Mouse (Mus musculus): ENCODE measurements at regions not wholly inside any gene's neighbourhood (a gene's known extent, or its start where the extent isn't known, plus 50 kb on each side); places are given as distances from the start of the nearest gene placed in this dataset.
A peak's percentile ranks its signal among the peaks of the same experiment; 100 is the strongest.

DNA sequence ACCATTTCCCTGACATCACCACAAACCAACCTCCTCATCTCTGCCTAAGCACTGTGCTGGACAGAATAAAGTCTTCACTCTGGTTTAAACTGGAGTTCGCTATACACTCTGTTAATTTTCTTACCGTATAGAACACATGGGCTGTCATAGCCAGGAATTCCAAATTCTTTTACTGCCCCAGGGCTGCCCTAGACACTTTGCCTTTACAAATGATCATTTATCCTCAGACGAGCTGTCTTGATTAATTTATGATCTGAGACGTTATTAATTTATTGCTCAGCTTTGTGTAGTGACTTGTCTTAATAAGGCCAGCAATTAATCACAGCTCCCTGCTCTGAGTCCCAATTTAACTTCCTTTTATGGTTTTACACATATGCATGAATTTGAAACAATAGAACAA, 125.2 kb upstream of the Lnx1 start:
- no peak for ATAC-seq (ENCODE audit: extremely low read depth, insufficient number of reproducible peaks, low FRiP score, low TSS enrichment)
- no peak overlapping the region for H3K4me2 ChIP-seq
- no peaks in the 10 kb centered on the region for H3K36me3 ChIP-seq
- H3K4me3 ChIP-seq, result no peak overlapping the region
- peaks cover 4% of the 10 kb centered on the region; the same call in 1 of the 2 replicates for H3K4me1 ChIP-seq
- no peak overlapping the region for H3K27ac ChIP-seq (replicated peaks)
- 70% methylated on average over 4 of the region's 4 CpGs for WGBS
- H3K27me3 ChIP-seq (replicated peaks), result peaks cover 36% of the 10 kb centered on the region
- no peak overlapping the region for H3K9ac ChIP-seq
- no peaks in the 10 kb centered on the region for H3K9me3 ChIP-seq

DNA sequence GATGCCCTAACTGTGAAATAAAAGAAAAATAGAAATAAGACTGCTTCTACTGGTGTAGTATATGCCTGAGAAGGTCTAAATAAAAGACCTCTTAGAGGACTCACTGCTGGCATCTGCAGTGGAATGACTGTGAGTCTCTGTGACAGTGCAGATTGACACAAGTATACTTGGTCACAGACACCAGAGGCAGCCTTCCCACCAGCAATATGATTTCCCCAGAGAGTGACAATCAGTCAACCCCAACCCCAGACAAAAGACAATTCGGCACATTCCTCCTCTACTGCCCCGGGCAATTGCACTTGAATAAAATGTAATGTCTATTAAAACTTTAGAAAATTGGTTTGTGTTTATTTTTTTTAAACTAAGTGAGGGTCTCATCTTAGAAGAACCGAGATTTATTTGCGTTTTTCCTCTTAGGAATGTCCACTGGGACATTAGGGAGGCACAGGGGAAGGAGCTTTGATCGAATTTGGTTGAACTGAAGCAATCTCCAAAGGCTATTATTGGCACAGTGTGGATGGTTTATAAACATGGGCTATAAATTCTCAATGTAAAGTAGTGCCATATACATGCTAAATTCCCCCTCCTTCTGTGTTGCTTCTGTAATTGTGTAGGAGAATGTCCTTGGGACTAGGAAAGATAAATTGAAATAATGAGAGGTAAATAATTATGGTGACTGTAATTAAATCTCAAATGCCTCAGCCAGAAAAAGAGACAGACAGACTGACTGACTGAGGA, 123.0 kb upstream of the Lnx1 start:
- no peak overlapping the region for H3K27ac ChIP-seq (replicated peaks)
- H3K27me3 ChIP-seq (replicated peaks), result peaks cover 56% of the 10 kb centered on the region
- no peaks in the 10 kb centered on the region for H3K36me3 ChIP-seq
- 65% methylated on average over 5 of the region's 5 CpGs for WGBS
- ATAC-seq (ENCODE audit: extremely low read depth, insufficient number of reproducible peaks, low FRiP score, low TSS enrichment), result no peak
- H3K4me1 ChIP-seq, result peaks cover under 1% of the 10 kb centered on the region; the same call in 1 of the 2 replicates
- H3K4me3 ChIP-seq, result no peak overlapping the region
- no peak overlapping the region for H3K4me2 ChIP-seq
- H3K9ac ChIP-seq, result no peak overlapping the region
- H3K9me3 ChIP-seq, result no peaks in the 10 kb centered on the region

DNA sequence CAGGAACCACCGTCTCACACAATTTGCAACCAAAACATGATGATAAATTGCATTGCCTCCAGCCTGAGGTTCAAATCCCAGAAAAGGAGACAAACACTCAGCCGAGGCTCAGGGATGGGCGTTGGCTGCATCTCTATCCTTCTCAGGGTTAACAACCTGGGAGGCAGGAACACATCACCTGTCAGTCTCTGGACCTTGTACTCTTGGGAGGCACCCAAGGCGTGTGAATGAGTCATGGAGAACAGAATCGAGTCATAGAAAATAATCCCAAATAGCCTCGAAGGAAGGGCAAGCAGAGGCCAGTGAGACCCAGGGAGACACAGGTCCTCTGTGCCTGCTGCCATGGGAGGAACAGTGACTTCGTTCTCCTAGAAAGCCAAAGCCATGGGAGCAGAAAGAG, 121.0 kb upstream of the Lnx1 start:
- Histone ChIP-seq H3K4me1 (no peaks in the 10 kb centered on the region), H3K36me3 (no peaks in the 10 kb centered on the region), H3K9me3 (no peaks in the 10 kb centered on the region), H3K27me3 (replicated peaks) (peaks cover 66% of the 10 kb centered on the region), H3K4me3 (no peak overlapping the region), H3K4me2 (no peak overlapping the region), H3K9ac (no peak overlapping the region), H3K27ac (replicated peaks) (no peak overlapping the region)
- 65% methylated on average over 7 of the region's 7 CpGs for WGBS
- no peak for ATAC-seq (ENCODE audit: extremely low read depth, insufficient number of reproducible peaks, low FRiP score, low TSS enrichment)

DNA sequence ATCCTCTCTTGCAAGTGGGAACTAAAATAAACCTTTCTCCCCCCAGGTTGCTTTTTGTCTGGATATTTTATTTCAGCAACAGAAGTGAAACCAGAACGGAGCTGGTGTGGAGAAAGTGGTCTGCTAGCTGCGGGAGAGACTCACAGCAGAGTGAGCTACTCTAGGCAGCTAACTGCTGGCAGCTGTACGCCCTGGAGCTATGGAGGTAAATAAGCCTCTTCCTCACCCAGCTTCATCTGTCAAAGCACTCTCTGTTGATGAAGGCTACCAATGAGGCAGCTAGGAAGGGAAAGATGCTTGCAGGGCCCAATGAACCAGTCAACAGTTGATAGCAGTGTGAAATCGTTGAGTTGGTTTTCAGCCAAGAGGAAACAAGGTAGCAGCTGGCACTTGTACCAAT, 119.3 kb upstream of the Lnx1 start:
- Histone ChIP-seq H3K4me2 (no peak overlapping the region), H3K9ac (no peak overlapping the region), H3K9me3 (no peaks in the 10 kb centered on the region), H3K4me1 (peaks cover 6% of the 10 kb centered on the region; the same call in 1 of the 2 replicates), H3K4me3 (no peak overlapping the region), H3K36me3 (no peaks in the 10 kb centered on the region), H3K27me3 (replicated peaks) (peaks cover 73% of the 10 kb centered on the region), H3K27ac (replicated peaks) (no peak overlapping the region)
- no peak for ATAC-seq (ENCODE audit: extremely low read depth, insufficient number of reproducible peaks, low FRiP score, low TSS enrichment)
- 70% methylated on average over 4 of the region's 4 CpGs for WGBS

DNA sequence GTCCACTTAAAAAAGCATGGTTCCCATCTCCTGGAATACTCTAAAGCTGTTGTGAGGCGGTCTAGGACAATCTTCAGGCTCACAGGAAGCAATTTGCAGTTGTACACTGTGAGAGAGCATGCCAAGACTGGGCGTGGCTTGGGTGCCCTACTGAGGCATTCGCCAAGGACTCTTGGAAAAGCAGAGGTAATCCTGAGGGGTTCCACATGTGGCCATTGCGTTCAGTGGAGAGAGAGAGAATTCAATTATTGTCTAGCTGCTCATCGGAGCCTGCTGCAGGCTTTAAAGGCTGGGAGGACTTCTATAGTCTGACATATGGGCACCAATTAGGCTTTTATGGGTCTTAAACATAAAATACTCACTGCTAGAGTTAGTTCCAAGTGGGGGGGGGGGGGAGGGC, 113.8 kb upstream of the Lnx1 start:
- Histone ChIP-seq H3K27me3 (replicated peaks) (peaks cover 84% of the 10 kb centered on the region), H3K27ac (replicated peaks) (no peak overlapping the region)
- WGBS, result 66% methylated on average over 5 of the region's 5 CpGs

DNA sequence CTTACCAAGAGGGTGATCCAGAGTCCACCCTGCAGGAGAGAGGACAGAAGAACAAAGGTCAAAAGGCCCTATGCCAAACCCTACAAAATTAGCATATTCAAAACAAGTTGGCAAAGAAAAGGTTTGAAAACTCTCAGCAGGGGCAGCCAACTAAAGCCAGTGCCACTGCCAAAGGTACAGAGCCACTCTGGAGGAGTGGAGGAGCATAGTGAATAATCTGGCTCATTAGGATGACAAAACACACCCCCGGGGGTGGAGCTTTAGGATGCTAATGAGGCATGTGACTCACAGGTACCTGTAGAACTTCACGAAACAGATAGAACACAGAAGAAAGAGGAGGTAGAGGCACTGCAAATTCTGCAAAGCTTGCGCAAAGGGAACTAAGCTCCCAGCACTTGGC, 110.7 kb upstream of the Lnx1 start:
- Histone ChIP-seq H3K9ac (no peak overlapping the region), H3K4me2 (no peak overlapping the region), H3K27me3 (replicated peaks) (peaks cover 78% of the 10 kb centered on the region), H3K4me1 (peaks cover 22% of the 10 kb centered on the region), H3K36me3 (no peaks in the 10 kb centered on the region), H3K27ac (replicated peaks) (no peak overlapping the region), H3K4me3 (no peak overlapping the region), H3K9me3 (no peaks in the 10 kb centered on the region)
- 33% methylated on average over 3 of the region's 3 CpGs for WGBS
- no peak for ATAC-seq (ENCODE audit: extremely low read depth, insufficient number of reproducible peaks, low FRiP score, low TSS enrichment)

More for the DNA sequence above, 113.8 kb upstream of the Lnx1 start:
- Histone ChIP-seq H3K4me3 (no peak overlapping the region), H3K9me3 (no peaks in the 10 kb centered on the region), H3K4me1 (peaks cover 6% of the 10 kb centered on the region; the same call in 1 of the 2 replicates), H3K4me2 (no peak overlapping the region), H3K9ac (no peak overlapping the region), H3K36me3 (no peaks in the 10 kb centered on the region)
- no peak for ATAC-seq (ENCODE audit: extremely low read depth, insufficient number of reproducible peaks, low FRiP score, low TSS enrichment)

DNA sequence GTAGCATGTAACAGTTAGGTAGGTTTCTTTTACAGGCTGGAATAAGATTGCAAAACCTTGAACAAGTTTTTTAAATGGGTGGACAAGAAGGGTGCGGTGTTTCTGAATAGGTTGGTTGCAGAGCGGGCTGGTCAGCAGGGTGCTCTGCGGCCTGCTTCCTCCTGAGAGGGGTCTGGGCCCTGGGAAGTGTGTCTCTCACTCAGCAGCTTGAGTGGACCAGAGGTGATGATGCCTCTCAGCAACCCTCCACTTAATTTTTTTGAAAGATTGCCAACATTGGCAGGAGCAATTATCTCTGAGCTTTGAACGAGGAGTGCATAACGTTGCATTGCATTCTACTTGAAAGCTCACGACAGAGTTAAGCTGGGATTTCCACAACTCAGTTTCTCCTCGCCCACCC, 108.3 kb upstream of the Lnx1 start:
- Histone ChIP-seq H3K36me3 (no peaks in the 10 kb centered on the region), H3K4me2 (peak overlapping the region; percentile 48), H3K4me3 (no peak overlapping the region), H3K9me3 (no peaks in the 10 kb centered on the region), H3K9ac (no peak overlapping the region), H3K4me1 (peaks cover 17% of the 10 kb centered on the region), H3K27me3 (replicated peaks) (peaks cover 78% of the 10 kb centered on the region), H3K27ac (replicated peaks) (no peak overlapping the region)
- 0 out of 2 replicates have a peak, but pooled peaks have one; percentile 31 for ATAC-seq (ENCODE audit: extremely low read depth, insufficient number of reproducible peaks, low FRiP score, low TSS enrichment)
- WGBS, result 25% methylated on average over 7 of the region's 7 CpGs

DNA sequence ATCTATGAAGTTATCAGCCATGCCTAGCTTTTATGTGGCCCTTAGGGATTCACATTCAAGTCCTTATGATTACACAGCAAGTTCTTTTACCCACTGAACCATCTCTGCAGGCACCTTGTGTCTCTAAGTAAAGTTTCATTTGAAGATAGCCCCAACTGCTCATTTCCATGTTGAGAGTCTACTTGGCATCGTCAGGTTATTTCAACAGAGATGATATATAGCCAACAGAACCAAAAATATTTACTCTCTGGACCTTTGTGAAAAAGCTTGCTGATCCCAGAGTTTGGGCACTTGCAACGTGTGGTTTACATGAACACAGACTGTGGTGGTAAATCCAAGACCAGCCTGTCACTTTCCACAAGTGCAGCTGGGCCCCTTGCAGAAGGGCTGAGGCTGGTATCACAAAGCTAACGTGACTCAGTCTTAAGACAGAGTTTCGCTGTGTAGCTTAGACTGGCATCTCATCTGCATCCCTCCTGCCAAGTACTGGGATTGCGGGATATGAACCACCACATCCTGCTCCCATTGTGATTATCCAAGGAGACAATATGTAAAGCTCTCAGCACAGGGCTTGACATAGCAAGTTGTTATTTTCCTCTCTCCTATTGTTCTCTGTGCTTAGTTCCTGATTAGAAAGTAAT, 105.0 kb upstream of the Lnx1 start:
- H3K9ac ChIP-seq, result no peak overlapping the region
- H3K36me3 ChIP-seq, result no peaks in the 10 kb centered on the region
- WGBS, result 66% methylated on average over 5 of the region's 5 CpGs
- no peak overlapping the region for H3K27ac ChIP-seq (replicated peaks)
- H3K9me3 ChIP-seq, result no peaks in the 10 kb centered on the region
- H3K27me3 ChIP-seq (replicated peaks), result peaks cover 74% of the 10 kb centered on the region
- H3K4me3 ChIP-seq, result no peak overlapping the region
- peaks cover 17% of the 10 kb centered on the region for H3K4me1 ChIP-seq
- no peak for ATAC-seq (ENCODE audit: extremely low read depth, insufficient number of reproducible peaks, low FRiP score, low TSS enrichment)
- H3K4me2 ChIP-seq, result no peak overlapping the region

DNA sequence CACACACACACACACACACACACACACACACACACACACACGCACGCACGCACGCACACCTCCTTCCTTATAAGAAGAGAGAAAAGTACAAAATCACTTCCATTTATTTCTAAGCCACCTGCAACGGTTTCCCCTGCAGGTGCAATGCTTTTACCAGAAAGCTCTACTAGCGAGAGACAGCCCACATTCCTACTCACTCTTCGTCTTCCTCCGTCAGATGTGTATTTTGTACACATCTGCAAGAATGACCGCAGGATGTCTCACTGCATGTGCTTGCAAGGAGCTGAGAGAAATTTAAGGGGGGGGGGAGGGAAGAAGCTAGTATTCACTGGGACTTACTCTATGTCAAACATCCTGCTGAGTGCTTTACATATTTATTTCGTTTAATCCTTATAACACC, 99.2 kb upstream of the Lnx1 start:
- Histone ChIP-seq H3K27me3 (replicated peaks) (peaks cover 85% of the 10 kb centered on the region), H3K27ac (replicated peaks) (no peak overlapping the region), H3K4me1 (no peaks in the 10 kb centered on the region), H3K9me3 (no peaks in the 10 kb centered on the region), H3K4me2 (no peak overlapping the region), H3K4me3 (no peak overlapping the region), H3K36me3 (no peaks in the 10 kb centered on the region), H3K9ac (no peak overlapping the region)
- no peak for ATAC-seq (ENCODE audit: extremely low read depth, insufficient number of reproducible peaks, low FRiP score, low TSS enrichment)
- WGBS, result 73% methylated on average over 9 of the region's 10 CpGs

DNA sequence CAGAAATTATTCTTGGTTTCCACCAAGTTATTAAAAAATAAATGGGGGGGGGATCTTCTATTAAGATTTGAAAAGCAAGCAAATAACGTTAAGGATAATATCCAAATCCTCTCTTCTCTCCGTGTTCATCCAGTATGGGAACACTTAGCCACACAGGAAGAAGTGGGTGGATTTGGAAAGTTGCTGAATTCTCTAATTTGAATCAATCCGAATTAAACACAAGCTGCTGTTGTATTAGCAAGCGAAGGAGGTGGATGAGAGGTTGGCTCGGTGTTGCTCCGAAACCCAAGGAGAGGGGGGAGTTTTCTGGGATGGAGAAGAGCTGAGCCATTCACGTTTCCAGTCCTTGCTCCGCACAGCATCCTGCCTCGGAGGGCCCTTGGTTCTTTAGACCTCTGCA, 97.6 kb upstream of the Lnx1 start:
- Histone ChIP-seq H3K27ac (replicated peaks) (no peak overlapping the region), H3K27me3 (replicated peaks) (peaks cover 83% of the 10 kb centered on the region), H3K4me1 (peaks cover 3% of the 10 kb centered on the region; the same call in 1 of the 2 replicates), H3K4me2 (no peak overlapping the region), H3K4me3 (no peak overlapping the region), H3K36me3 (no peaks in the 10 kb centered on the region), H3K9ac (no peak overlapping the region), H3K9me3 (no peaks in the 10 kb centered on the region)
- ATAC-seq (ENCODE audit: extremely low read depth, insufficient number of reproducible peaks, low FRiP score, low TSS enrichment), result no peak
- 71% methylated on average over 9 of the region's 9 CpGs for WGBS

DNA sequence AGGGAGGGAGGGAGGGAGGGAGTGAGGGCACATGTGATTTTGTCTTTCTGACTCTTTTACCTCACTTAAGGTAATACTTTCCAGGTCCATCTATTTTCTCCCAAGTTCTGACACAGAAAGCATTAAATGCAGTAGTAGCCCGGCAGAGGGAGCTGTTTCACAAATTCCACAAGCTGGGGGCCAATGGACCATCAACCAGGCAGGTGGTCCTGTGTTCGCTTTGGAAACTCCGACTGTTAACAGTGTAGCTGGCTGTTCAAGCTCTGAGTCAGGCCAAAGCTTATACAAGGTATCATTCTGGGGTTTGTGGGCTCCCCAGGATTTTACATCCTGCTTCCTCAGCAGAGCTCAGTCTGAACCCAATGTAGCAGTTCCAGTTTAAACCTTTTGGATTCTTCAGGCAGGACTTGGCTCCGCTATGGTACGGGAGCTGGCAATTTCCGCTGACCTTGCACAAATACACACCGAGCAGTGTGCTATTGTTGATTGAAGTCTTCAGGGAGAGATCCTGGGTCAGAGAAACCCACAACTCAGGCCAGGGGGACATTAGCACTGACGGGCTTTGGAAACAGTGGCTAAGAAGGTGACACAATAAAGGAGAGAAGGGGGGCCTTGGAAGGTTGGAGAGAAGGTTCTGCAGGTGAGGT, 93.8 kb upstream of the Lnx1 start:
- no peaks in the 10 kb centered on the region for H3K9me3 ChIP-seq
- no peaks in the 10 kb centered on the region for H3K36me3 ChIP-seq
- no peak overlapping the region for H3K27ac ChIP-seq (replicated peaks)
- H3K9ac ChIP-seq, result no peak overlapping the region
- H3K4me2 ChIP-seq, result no peak overlapping the region
- 42% methylated on average over 8 of the region's 8 CpGs for WGBS
- H3K27me3 ChIP-seq (replicated peaks), result peaks cover 62% of the 10 kb centered on the region
- H3K4me3 ChIP-seq, result no peak overlapping the region
- H3K4me1 ChIP-seq, result peaks cover 18% of the 10 kb centered on the region
- no peak for ATAC-seq (ENCODE audit: extremely low read depth, insufficient number of reproducible peaks, low FRiP score, low TSS enrichment)

All from heart, embryonic 13.5 days (tissue).